Mouse (Mus musculus) liver, embryonic 14.5 days (tissue): ENCODE data around the gene Hba-a1. TPM values are rescaled to one million over a fixed set of nuclear protein-coding genes. Genes with fewer than 3 reads are reported as not detected.

Source experiments
- ATAC-seq: fragments of 200-750 bp; cut with Nextera tagmentation; 2 replicates; pipeline ENCODE4 v1.8.0; 2017; ENCODE audit warnings: moderate number of reproducible peaks, mild to moderate bottlenecking, moderate library complexity; ENCODE audit not compliant: insufficient read depth
- DNase-seq, 3 experiments: peaks; one replicate each; pipeline ENCODE4 v3.0.0-alpha.2; 2012 to 2013; ENCODE audit warnings: low read depth in 3 of 3, low spot score in 3 of 3
- H3K27ac ChIP-seq: fragments of 300-500 bp; sonication (generic); 2 replicates; pipeline ENCODE4 v1.5.1; 2014; ENCODE audit warnings: moderate library complexity, mild to moderate bottlenecking, control low read depth, inconsistent platforms
- H3K27me3 ChIP-seq: fragments of 300-500 bp; sonication (generic); 2 replicates; pipeline ENCODE4 v1.6.1; 2014; ENCODE audit warnings: mild to moderate bottlenecking, low read length, moderate library complexity; ENCODE audit not compliant: control insufficient read depth, insufficient read depth
- H3K36me3 ChIP-seq: fragments of 300-500 bp; sonication (generic); replicated peaks from 2 replicates; pipeline ENCODE4 v1.6.1; 2014; ENCODE audit warnings: low read depth; ENCODE audit not compliant: control insufficient read depth, insufficient read depth
- H3K4me1 ChIP-seq, 2 experiments: fragments of 200-500 bp in 1 of 2; fragments of 300-500 bp in 1 of 2; sonication (generic) in 1 of 2; replicated peaks; 2 replicates each; pipeline ENCODE4 v1.6.1; 2012 to 2014; ENCODE audit warnings: antibody characterized with exemption in 1 of 2, inconsistent platforms in 1 of 2, low read length in 1 of 2; ENCODE audit not compliant: control insufficient read depth in 2 of 2, insufficient read depth in 2 of 2
- H3K4me2 ChIP-seq: fragments of 300-500 bp; sonication (generic); 2 replicates; pipeline ENCODE4 v1.6.1; 2014; ENCODE audit warnings: low read depth, mild to moderate bottlenecking, control low read depth, moderate library complexity
- H3K4me3 ChIP-seq, 2 experiments: fragments of 200-500 bp in 1 of 2; fragments of 300-500 bp in 1 of 2; sonication (generic) in 1 of 2; 2 replicates each; pipeline ENCODE4 v1.5.1; 2012 to 2014; ENCODE audit warnings: low read depth in 2 of 2, low read length in 2 of 2, mild to moderate bottlenecking in 2 of 2, control low read depth in 1 of 2, inconsistent platforms in 1 of 2, moderate library complexity in 1 of 2; ENCODE audit not compliant: insufficient read depth in 1 of 2
- H3K9ac ChIP-seq: fragments of 300-500 bp; sonication (generic); replicated peaks from 2 replicates; pipeline ENCODE4 v1.6.1; 2014; ENCODE audit warnings: mild to moderate bottlenecking, control low read depth, moderate library complexity
- H3K9me3 ChIP-seq: fragments of 300-500 bp; sonication (generic); 2 replicates; pipeline ENCODE4 v1.6.1; 2016; ENCODE audit warnings: low read length, mixed read lengths; ENCODE audit not compliant: control insufficient read depth
- CTCF ChIP-seq: IDR thresholded peaks from 2 replicates; pipeline ENCODE4 v1.5.1; 2016; ENCODE audit warnings: antibody characterized with exemption, low read depth, control low read depth
- EP300 ChIP-seq: IDR thresholded peaks from 2 replicates; pipeline ENCODE4 v1.6.1; 2016; ENCODE audit warnings: antibody characterized with exemption, low read depth
- WGBS: fragments of 180-500 bp; shearing (Covaris S2); extraction: QIAGEN DNeasy Blood & Tissue Kit; methylation state at CpG from one replicate; pipeline ENCODE4 v1.1.7; 2014; ENCODE audit not compliant: insufficient replicate concordance; 5-methylcytosine and 5-hydroxymethylcytosine counted together
- polyA plus RNA-seq, 2 experiments: library from polyadenylated mRNA; depleted of rRNA in 1 of 2; stranded (reverse) in 1 of 2; unstranded in 1 of 2; fragments of >200 nt; fragmentation: Nextera tagmentation in 1 of 2; extraction: Ambion mirVana in 1 of 2; gene quantifications; 2 replicates each; pipeline versions ENCODE4 v1.2.1 to v1.2.3; 2012 to 2014

Hba-a1 gene
- polyA plus RNA-seq, 2 experiments = 60,430 to 74,513 TPM

DNA sequence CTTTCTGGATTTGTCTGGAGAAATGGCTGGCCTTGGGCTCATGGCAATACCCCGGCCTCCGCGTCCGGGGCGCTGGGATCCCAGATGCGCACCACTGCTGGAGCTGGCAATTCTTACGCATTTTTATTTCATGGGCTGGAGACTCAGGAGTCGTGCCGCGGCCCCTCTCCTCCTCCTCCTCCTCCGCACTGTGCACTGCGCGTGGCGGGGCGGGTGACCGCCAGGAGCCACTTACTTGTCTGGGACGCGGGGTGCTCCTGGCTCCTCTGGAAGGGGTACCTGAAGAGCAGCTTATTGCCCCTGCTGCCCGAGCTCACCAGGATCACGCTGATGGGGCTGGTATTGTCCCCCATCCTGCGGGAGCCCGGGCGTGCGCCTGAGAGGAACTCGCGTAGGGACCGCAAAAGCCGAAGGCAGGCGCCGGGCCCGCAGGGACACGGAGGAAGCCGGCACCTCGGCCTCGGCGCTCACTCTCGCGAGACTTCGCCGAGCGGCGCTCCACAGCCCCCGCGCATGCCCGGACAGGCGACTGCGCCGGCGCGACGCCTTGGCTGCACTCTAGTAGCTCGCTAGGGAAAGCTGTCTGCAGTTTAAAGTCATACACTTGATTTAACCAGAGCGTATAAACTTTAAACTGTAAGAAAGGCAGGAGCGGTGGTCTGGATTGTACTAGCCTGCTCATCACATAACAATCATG is 16.0 kb upstream of the Hba-a1 start, which contains the start of gene Nprl3:
TSS of gene Nprl3 (minus strand) at position 520 of the 697 bp plus-strand sequence.
- Histone ChIP-seq H3K4me3 (peak within 1 kb of the TSS; percentile 75 to 83), H3K4me1 (peaks cover 73 to 78% of the 10 kb centered on the region in 2 experiments), H3K27me3 (no peaks in the 10 kb centered on the region), H3K9me3 (no peaks in the 10 kb centered on the region), H3K4me2 (peak within 1 kb of the TSS; percentile 83), H3K27ac (peak within 1 kb of the TSS; percentile 95), H3K9ac (peak within 1 kb of the TSS; percentile 96), H3K36me3 (peaks cover 4% of the 10 kb centered on the region; the same call in 1 of the 2 replicates)
- ATAC-seq = peak; percentile 77
- peak; percentile 52; the same call in 1 of the 2 replicates for TF ChIP-seq EP300
- no peak; the same call in 1 of the 2 replicates for TF ChIP-seq CTCF
- under 1% methylated on average over 54 of the region's 54 CpGs for WGBS
- peak; percentile 84 to 89 (median 85) for DNase-seq

DNA sequence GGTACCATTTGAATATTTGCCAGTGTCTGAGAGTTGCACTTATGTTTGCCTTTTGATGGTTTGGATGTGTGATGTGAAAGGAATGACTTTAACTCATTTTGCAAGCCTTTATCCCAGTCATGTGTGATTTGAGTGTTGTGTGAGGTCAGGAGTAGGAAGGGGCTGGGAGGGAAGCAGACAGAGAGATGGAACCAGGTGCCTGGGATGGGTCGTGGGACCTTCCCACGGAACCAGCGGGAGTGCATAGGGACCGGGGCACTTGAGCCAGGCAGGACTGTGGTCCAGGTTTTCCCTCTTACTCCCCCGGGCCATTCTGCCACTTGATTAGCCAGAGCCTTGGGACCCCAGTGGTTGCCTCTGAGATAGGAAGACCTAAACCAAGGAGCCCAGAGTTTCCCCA is 15.3 kb upstream of the Hba-a1 start:
- Histone ChIP-seq H3K4me3 (peak overlapping the region; percentile 75 to 83), H3K36me3 (no peaks in the 10 kb centered on the region; the same call in 1 of the 2 replicates), H3K27me3 (no peaks in the 10 kb centered on the region), H3K4me2 (peak overlapping the region; percentile 83), H3K27ac (peak overlapping the region; percentile 95), H3K9me3 (no peaks in the 10 kb centered on the region), H3K9ac (peak overlapping the region; percentile 96), H3K4me1 (peaks cover 70 to 72% of the 10 kb centered on the region in 2 experiments)
- DNase-seq (no peak), ATAC-seq (peak; percentile 14; the same call in 1 of the 2 replicates)
- WGBS = 21% methylated on average over 5 of the region's 5 CpGs
- TF ChIP-seq EP300 = no peak
- TF ChIP-seq CTCF = no peak

DNA sequence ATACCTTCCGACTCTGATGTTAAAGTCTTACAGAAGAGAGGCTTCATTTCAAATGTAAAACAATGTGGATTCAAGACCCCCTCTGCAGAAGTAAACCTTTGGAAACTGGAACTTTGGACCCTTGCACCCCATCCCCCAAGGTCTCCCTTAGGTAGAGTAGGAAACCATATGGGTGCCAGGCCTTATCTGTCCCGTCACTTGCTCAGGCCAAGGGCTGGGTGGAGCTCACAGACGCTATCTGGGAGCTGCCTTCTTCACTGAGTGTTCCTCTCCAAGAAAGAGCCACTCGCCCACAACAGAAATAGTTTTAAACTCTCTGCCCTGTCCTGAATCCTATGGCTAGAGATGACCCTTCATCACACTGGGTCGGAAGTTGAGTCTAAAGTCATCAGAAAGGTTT is 14.4 kb upstream of the Hba-a1 start:
- H3K27me3 ChIP-seq = no peaks in the 10 kb centered on the region
- WGBS = 14% methylated on average over 5 of the region's 5 CpGs
- DNase-seq (peak; percentile 87 to 89 (median 88)), ATAC-seq (peak; percentile 86)
- TF ChIP-seq EP300 = peak; percentile 94
- TF ChIP-seq CTCF = no peak
- H3K9me3 ChIP-seq = no peaks in the 10 kb centered on the region
- peak overlapping the region; percentile 35 to 83 for H3K4me3 ChIP-seq
- no peaks in the 10 kb centered on the region; the same call in 1 of the 2 replicates for H3K36me3 ChIP-seq
- H3K27ac ChIP-seq = peak overlapping the region; percentile 95
- peak overlapping the region; percentile 96 for H3K9ac ChIP-seq
- peak overlapping the region; percentile 83 for H3K4me2 ChIP-seq
- peaks cover 61 to 65% of the 10 kb centered on the region in 2 experiments for H3K4me1 ChIP-seq

DNA sequence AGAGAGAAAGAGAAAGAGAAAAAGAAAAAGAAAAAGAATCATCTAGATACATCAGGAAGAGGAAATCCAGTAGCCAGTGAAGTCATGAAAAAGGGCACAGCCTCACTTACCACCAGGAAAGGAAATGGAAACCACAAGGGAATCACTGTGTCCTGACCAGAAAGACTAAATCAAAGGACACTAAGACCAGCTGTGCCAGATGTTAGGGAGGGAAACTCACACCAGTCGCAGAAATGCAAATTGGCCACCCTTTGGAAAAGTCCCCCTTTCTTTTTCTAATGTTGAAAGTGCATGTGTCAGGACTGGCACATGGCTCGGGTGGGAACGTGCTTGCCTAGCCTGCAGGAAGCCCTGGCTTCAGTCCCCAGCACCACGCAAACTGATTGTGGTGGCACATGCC is 12.1 kb upstream of the Hba-a1 start:
- Histone ChIP-seq H3K9ac (no peak overlapping the region), H3K9me3 (no peaks in the 10 kb centered on the region), H3K27me3 (no peaks in the 10 kb centered on the region), H3K4me2 (no peak overlapping the region), H3K4me1 (peaks cover 49 to 55% of the 10 kb centered on the region in 2 experiments), H3K27ac (peak overlapping the region; percentile 72), H3K4me3 (no peak overlapping the region), H3K36me3 (no peaks in the 10 kb centered on the region)
- TF ChIP-seq EP300 = no peak
- TF ChIP-seq CTCF = no peak
- DNase-seq = no peak
- WGBS = 30% methylated on average over 4 of the region's 4 CpGs
- no peak for ATAC-seq

DNA sequence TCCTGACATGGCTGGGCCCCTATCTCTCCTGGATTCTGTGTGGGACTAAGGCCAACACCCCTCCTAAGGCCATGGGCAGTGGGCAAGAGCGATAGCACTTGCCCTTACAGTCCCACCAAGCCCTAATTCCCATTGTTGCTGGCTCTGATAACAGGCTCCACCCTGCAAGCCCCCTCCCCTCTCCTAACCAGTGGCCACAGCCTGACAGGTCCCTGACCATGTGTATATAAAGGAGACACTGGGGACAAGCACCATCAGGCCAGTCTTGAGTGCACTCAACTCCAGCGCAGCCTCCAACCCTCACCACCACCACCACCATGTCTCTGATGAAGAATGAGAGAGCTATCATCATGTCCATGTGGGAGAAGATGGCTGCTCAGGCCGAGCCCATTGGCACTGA is 7.0 kb upstream of the Hba-a1 start, which contains the start of gene Hba-x:
TSS of gene Hba-x (plus strand) at position 54 of the 400 bp plus-strand sequence.
- Histone ChIP-seq H3K4me1 (peaks cover 37 to 40% of the 10 kb centered on the region in 2 experiments), H3K27ac (peak within 1 kb of the TSS; percentile 4; the same call in 1 of the 2 replicates), H3K9me3 (no peaks in the 10 kb centered on the region), H3K4me2 (no peak within 1 kb of the TSS), H3K4me3 (no peak within 1 kb of the TSS), H3K9ac (peak within 1 kb of the TSS; percentile 12), H3K27me3 (peaks cover 13% of the 10 kb centered on the region), H3K36me3 (no peaks in the 10 kb centered on the region)
- 64% methylated on average over 3 of the region's 3 CpGs for WGBS
- DNase-seq (no peak), ATAC-seq (no peak)
- TF ChIP-seq EP300 = no peak
- no peak for TF ChIP-seq CTCF
